16 mouse cellular contexts compared by ENCODE assay signal in genomic region chr1:183189014-183189662, GRCm38 (mm10). TPM values are rescaled to one million over a fixed set of nuclear protein-coding genes. Genes with fewer than 3 reads are reported as not detected.
A peak's percentile ranks its signal among the peaks of the same experiment; 100 is the strongest.
DNase-seq lines count a peak whose midpoint lies in the region; ATAC-seq lines count a peak whose summit lies in the region.
"Had no signal": no experiment of that assay in that cellular context is flagged by ENCODE, and none has a peak within 500 bp of the region (broad histone marks: within the 10 kb centered on the region; RNA-seq: fewer than 3 reads in every experiment).

No protein-coding gene starts in this region.

- no peaks in the 10 kb centered on the region for H3K9me3 ChIP-seq in heart, embryonic 12.5 days (replicated peaks)
- H3K9me3 ChIP-seq in midbrain, embryonic 13.5 days = no peaks in the 10 kb centered on the region
- no peaks in the 10 kb centered on the region for H3K9me3 ChIP-seq in midbrain, embryonic 15.5 days
- no peaks in the 10 kb centered on the region for H3K9me3 ChIP-seq in embryonic facial prominence, embryonic 12.5 days
- H3K9me3 ChIP-seq in limb, embryonic 15.5 days = no peaks in the 10 kb centered on the region
- H3K9me3 ChIP-seq: forebrain, embryonic 13.5 days; megakaryocyte, embryonic 14.5 days; neural tube, embryonic 12.5 days had no signal

- no peak overlapping the region for H3K4me3 ChIP-seq in heart, embryonic 12.5 days
- H3K4me3 ChIP-seq in midbrain, embryonic 13.5 days (replicated peaks) = no peak overlapping the region
- H3K4me3 ChIP-seq in midbrain, embryonic 15.5 days = no peak overlapping the region
- H3K4me3 ChIP-seq in embryonic facial prominence, embryonic 12.5 days = no peak overlapping the region
- no peak overlapping the region for H3K4me3 ChIP-seq in limb, embryonic 15.5 days
- H3K4me3 ChIP-seq: forebrain, embryonic 13.5 days; megakaryocyte, embryonic 14.5 days; neural tube, embryonic 12.5 days had no signal

- no peak for ATAC-seq in heart, embryonic 12.5 days (ENCODE audit: insufficient number of reproducible peaks, low FRiP score)
- ATAC-seq in midbrain, embryonic 13.5 days = no peak
- ATAC-seq in midbrain, embryonic 15.5 days (replicated peaks) = no peak
- no peak for ATAC-seq in embryonic facial prominence, embryonic 12.5 days (ENCODE audit: insufficient number of reproducible peaks, insufficient read depth, low FRiP score, low TSS enrichment)
- ATAC-seq in limb, embryonic 15.5 days (ENCODE audit: insufficient number of reproducible peaks, low FRiP score, low TSS enrichment, low read depth) = peak; percentile 36; the same call in 1 of the 2 replicates
- ATAC-seq: forebrain, embryonic 13.5 days; intestine, embryonic 16.5 days had no signal

- no peaks in the 10 kb centered on the region for H3K36me3 ChIP-seq in heart, embryonic 12.5 days
- no peaks in the 10 kb centered on the region for H3K36me3 ChIP-seq in midbrain, embryonic 13.5 days
- no peaks in the 10 kb centered on the region for H3K36me3 ChIP-seq in midbrain, embryonic 15.5 days (replicated peaks)
- H3K36me3 ChIP-seq in embryonic facial prominence, embryonic 12.5 days = no peaks in the 10 kb centered on the region
- no peaks in the 10 kb centered on the region for H3K36me3 ChIP-seq in limb, embryonic 15.5 days
- H3K36me3 ChIP-seq: neural tube, embryonic 12.5 days had no signal

- no peak for DNase-seq in heart, postnatal 14 days
- no peak for DNase-seq in urinary bladder, adult 2 months (ENCODE audit: low spot score)
- DNase-seq in spleen, postnatal 14 days (ENCODE audit: low spot score in 2 of 2) = no peak
- DNase-seq: cerebellum, postnatal 14 days; gastrocnemius, postnatal 36 days; lung, adult 18-20 months; thymus, postnatal 25 days had no signal

- no peaks in the 10 kb centered on the region for H3K27me3 ChIP-seq in heart, embryonic 12.5 days (replicated peaks)
- 0 out of 2 replicates have a peak, but pooled peaks cover 4% of the 10 kb centered on the region for H3K27me3 ChIP-seq in midbrain, embryonic 13.5 days
- no peaks in the 10 kb centered on the region for H3K27me3 ChIP-seq in midbrain, embryonic 15.5 days (replicated peaks)
- no peaks in the 10 kb centered on the region for H3K27me3 ChIP-seq in embryonic facial prominence, embryonic 12.5 days
- H3K27me3 ChIP-seq in limb, embryonic 15.5 days = no peaks in the 10 kb centered on the region
- H3K27me3 ChIP-seq: forebrain, embryonic 13.5 days; megakaryocyte, embryonic 14.5 days; neural tube, embryonic 12.5 days had no signal

- H3K4me1 ChIP-seq in heart, embryonic 12.5 days (replicated peaks) = peaks cover 85% of the 10 kb centered on the region
- peaks cover 31% of the 10 kb centered on the region for H3K4me1 ChIP-seq in midbrain, embryonic 13.5 days (replicated peaks)
- peaks cover 24% of the 10 kb centered on the region for H3K4me1 ChIP-seq in midbrain, embryonic 15.5 days
- H3K4me1 ChIP-seq in embryonic facial prominence, embryonic 12.5 days = peaks cover 63% of the 10 kb centered on the region
- peaks cover 49% of the 10 kb centered on the region for H3K4me1 ChIP-seq in limb, embryonic 15.5 days

- intact Hi-C loops in heart, postnatal 14 days (cut with DNase I) = no loop called here

- peak overlapping the region; percentile 34; the same call in 1 of the 2 replicates for H3K4me2 ChIP-seq in heart, embryonic 12.5 days
- no peak overlapping the region for H3K4me2 ChIP-seq in midbrain, embryonic 13.5 days (replicated peaks)
- H3K4me2 ChIP-seq in midbrain, embryonic 15.5 days = no peak overlapping the region
- H3K4me2 ChIP-seq in embryonic facial prominence, embryonic 12.5 days (replicated peaks) = peak overlapping the region; percentile 8; the same call in 1 of the 2 replicates
- H3K4me2 ChIP-seq in limb, embryonic 15.5 days = peak overlapping the region; percentile 7; the same call in 1 of the 2 replicates
- H3K4me2 ChIP-seq: forebrain, embryonic 13.5 days; neural tube, embryonic 12.5 days had no signal

- peak overlapping the region; percentile 62 for H3K27ac ChIP-seq in heart, embryonic 12.5 days (ENCODE audit: poor library complexity, severe bottlenecking)
- H3K27ac ChIP-seq in midbrain, embryonic 13.5 days = 0 out of 2 replicates have a peak overlapping the region, but pooled peaks have one; percentile 11
- no peak overlapping the region for H3K27ac ChIP-seq in midbrain, embryonic 15.5 days
- H3K27ac ChIP-seq in embryonic facial prominence, embryonic 12.5 days = peak overlapping the region; percentile 83
- H3K27ac ChIP-seq in limb, embryonic 15.5 days = peak overlapping the region; percentile 79
- H3K27ac ChIP-seq: forebrain, embryonic 13.5 days; neural tube, embryonic 12.5 days had no signal

- 47% methylated on average over 10 of the region's 10 CpGs for WGBS in heart, embryonic 12.5 days
- 58% methylated on average over 10 of the region's 10 CpGs for WGBS in midbrain, embryonic 13.5 days
- 49% methylated on average over 10 of the region's 10 CpGs for whole genome bisulfite sequencing in midbrain, embryonic 15.5 days
- WGBS in embryonic facial prominence, embryonic 12.5 days = 11% methylated on average over 10 of the region's 10 CpGs
- WGBS in limb, embryonic 15.5 days = 21% methylated on average over 10 of the region's 10 CpGs

- H3K9ac ChIP-seq in heart, embryonic 12.5 days = no peak overlapping the region
- no peak overlapping the region for H3K9ac ChIP-seq in midbrain, embryonic 13.5 days (replicated peaks)
- no peak overlapping the region for H3K9ac ChIP-seq in midbrain, embryonic 15.5 days
- H3K9ac ChIP-seq in embryonic facial prominence, embryonic 12.5 days = no peak overlapping the region
- no peak overlapping the region for H3K9ac ChIP-seq in limb, embryonic 15.5 days
- H3K9ac ChIP-seq: forebrain, embryonic 13.5 days; neural tube, embryonic 12.5 days had no signal

RNA-seq across cellular contexts. Expression of gene Disp1, which starts 32.2 kb away (rescaled TPM):
- polyA plus RNA-seq in heart, embryonic 12.5 days (2016; fragmentation: Nextera tagmentation; extraction: Ambion mirVana) = 10.9 and 12.4 TPM in 2 replicates
- total RNA-seq in heart, postnatal 14 days (2021) = 1 to 10 TPM; 7.5 to 8.5 TPM
- polyA plus RNA-seq in midbrain, embryonic 13.5 days (2015; fragmentation: Nextera tagmentation; extraction: Ambion mirVana) = 8.0 and 9.2 TPM in 2 replicates
- polyA plus RNA-seq in midbrain, embryonic 15.5 days (2015; fragmentation: Nextera tagmentation; extraction: Ambion mirVana) = 9.6 and 9.9 TPM in 2 replicates
- 18.6 and 19.1 TPM in 2 replicates for polyA plus RNA-seq in embryonic facial prominence, embryonic 12.5 days (2016; fragmentation: Nextera tagmentation; extraction: Ambion mirVana)
- 30.3 and 34.8 TPM in 2 replicates for polyA plus RNA-seq in limb, embryonic 15.5 days (2015; fragmentation: Nextera tagmentation; extraction: Ambion mirVana)
- 5.2 and 7.8 TPM in 2 replicates for polyA plus RNA-seq in urinary bladder, adult 2 months (2012; rRNA removed)

Comparison
In these comparisons a context has a peak if more than half of its experiments do, and no peak if none do; other contexts are left out.
1. H3K4me2 ChIP-seq: peak in heart, embryonic 12.5 days (single experiment), embryonic facial prominence, embryonic 12.5 days (single experiment) and limb, embryonic 15.5 days (single experiment); none in midbrain, embryonic 13.5 days (single experiment) and midbrain, embryonic 15.5 days (single experiment).